Mouse (Mus musculus) lung, postnatal 0 days (tissue): ENCODE data around the gene Pcbp1. TPM values are rescaled to one million over a fixed set of nuclear protein-coding genes. Genes with fewer than 3 reads are reported as not detected.

Experiments used
- ATAC-seq: fragments of 200-750 bp; cut with Nextera tagmentation; 2 replicates; pipeline ENCODE4 v1.8.0; 2017; ENCODE audit warnings: moderate library complexity
- DNase-seq: peaks from one replicate; pipeline ENCODE4 v3.0.0-alpha.2; 2016; ENCODE audit warnings: low spot score
- H3K27ac ChIP-seq: fragments of 300-500 bp; sonication (generic); 2 replicates; pipeline ENCODE4 v1.5.1; 2014; ENCODE audit warnings: antibody characterized with exemption, mild to moderate bottlenecking, low read length, mixed read lengths
- H3K27me3 ChIP-seq: fragments of 300-500 bp; sonication (generic); replicated peaks from 2 replicates; pipeline ENCODE4 v1.6.1; 2014; ENCODE audit warnings: low read length, mixed read lengths; ENCODE audit not compliant: insufficient read depth
- H3K36me3 ChIP-seq: fragments of 300-500 bp; sonication (generic); 2 replicates; pipeline ENCODE4 v1.6.1; 2014; ENCODE audit warnings: low read length, mixed read lengths; ENCODE audit not compliant: insufficient read depth
- H3K4me1 ChIP-seq: fragments of 300-500 bp; sonication (generic); 2 replicates; pipeline ENCODE4 v1.6.1; 2014; ENCODE audit warnings: antibody characterized with exemption, low read depth, low read length, mixed read lengths; ENCODE audit not compliant: insufficient read depth
- H3K4me2 ChIP-seq: fragments of 300-500 bp; sonication (generic); replicated peaks from 2 replicates; pipeline ENCODE4 v1.6.1; 2014; ENCODE audit warnings: low read depth, mild to moderate bottlenecking, low read length, moderate library complexity, mixed read lengths
- H3K4me3 ChIP-seq: fragments of 300-500 bp; sonication (generic); 2 replicates; pipeline ENCODE4 v1.5.1; 2014; ENCODE audit warnings: low read depth, low read length
- H3K9ac ChIP-seq: fragments of 300-500 bp; sonication (generic); replicated peaks from 2 replicates; pipeline ENCODE4 v1.6.1; 2014; ENCODE audit warnings: low read depth, mild to moderate bottlenecking
- H3K9me3 ChIP-seq: fragments of 300-500 bp; sonication (generic); 2 replicates; pipeline ENCODE4 v1.6.1; 2016; ENCODE audit warnings: low read length, mixed read lengths
- CTCF ChIP-seq: IDR thresholded peaks from 2 replicates; pipeline ENCODE4 v1.5.1; 2016; ENCODE audit warnings: antibody characterized with exemption, mild to moderate bottlenecking
- EP300 ChIP-seq: IDR thresholded peaks from 2 replicates; pipeline ENCODE4 v1.6.1; 2016; ENCODE audit warnings: antibody characterized with exemption, mild to moderate bottlenecking, control low read depth
- WGBS: fragments of 180-500 bp; shearing (Covaris S2); extraction: QIAGEN DNeasy Blood & Tissue Kit; methylation state at CpG from one replicate; pipeline ENCODE4 v1.1.7; 2014; 5-methylcytosine and 5-hydroxymethylcytosine counted together
- polyA plus RNA-seq: library from polyadenylated mRNA; unstranded; fragments of >200 nt; fragmentation: Nextera tagmentation; extraction: Ambion mirVana; gene quantifications from 2 replicates; pipeline ENCODE4 v1.2.1, GENCODE M21; 2015

Gene Pcbp1
- polyA plus RNA-seq, 1 experiment from 2014 or later: 317 TPM

DNA sequence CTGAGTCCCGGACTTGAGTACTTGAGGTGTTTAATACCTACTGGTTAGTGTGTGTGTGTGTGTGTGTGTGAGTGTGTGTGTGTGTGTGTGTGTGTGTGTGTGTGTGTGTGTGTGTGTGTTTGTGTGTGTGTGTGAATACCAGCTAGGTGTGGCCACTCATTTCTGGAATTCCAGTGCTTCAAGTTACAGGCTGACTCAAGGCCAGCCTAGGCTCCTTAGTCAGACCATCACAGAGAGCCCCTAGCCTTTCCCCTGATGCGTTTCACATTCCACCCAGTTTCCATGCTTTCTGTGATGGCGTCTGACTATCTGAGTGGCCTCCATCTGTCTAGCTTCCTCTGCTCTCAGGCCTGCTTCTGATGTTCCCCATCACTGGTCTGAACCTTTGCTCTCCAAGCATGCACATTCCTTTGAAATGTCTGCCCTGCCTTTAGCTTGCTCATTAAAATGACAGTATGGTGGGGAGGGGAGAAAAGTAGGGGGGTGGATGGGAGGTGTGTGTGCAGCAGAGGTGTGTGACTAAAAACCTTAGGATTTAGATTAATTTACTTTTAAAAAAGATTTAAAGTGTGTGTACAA, 6.3 kb downstream of the Pcbp1 start:
- no peak for TF ChIP-seq EP300
- TF ChIP-seq CTCF: no peak
- 72% methylated on average over 3 of the region's 3 CpGs for WGBS

DNA sequence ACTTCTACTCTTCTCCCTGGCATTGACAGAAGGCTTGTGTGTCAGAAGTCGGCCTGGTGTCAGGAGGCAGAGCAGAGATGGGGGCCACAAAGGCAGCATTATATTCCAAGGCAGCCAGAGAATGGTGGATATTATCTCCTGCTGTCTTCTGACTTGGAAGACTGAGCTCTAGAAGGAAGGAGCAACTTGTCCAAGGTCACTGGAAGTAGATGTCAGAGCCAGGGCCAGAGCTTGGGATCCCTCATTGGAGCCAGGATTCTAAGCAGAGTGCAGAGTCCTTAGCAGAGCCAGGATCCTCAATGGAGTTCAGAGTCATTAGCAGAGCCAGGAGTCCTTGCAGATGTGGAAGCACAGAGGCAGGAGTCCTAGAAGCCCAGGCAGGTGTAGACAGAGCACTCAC, 10.1 kb downstream of the Pcbp1 start:
- ATAC-seq (no peak), DNase-seq (no peak)
- Histone ChIP-seq H3K4me1 (no peaks in the 10 kb centered on the region), H3K9ac (no peak overlapping the region), H3K27me3 (no peaks in the 10 kb centered on the region), H3K4me3 (no peak overlapping the region), H3K36me3 (no peaks in the 10 kb centered on the region), H3K9me3 (no peaks in the 10 kb centered on the region), H3K27ac (no peak overlapping the region), H3K4me2 (no peak overlapping the region)
- TF ChIP-seq CTCF (no peak), EP300 (no peak)
- 71% methylated on average over 1 of the region's 1 CpGs for WGBS

More for the DNA sequence above, 6.3 kb downstream of the Pcbp1 start:
- Histone ChIP-seq H3K9ac (no peak overlapping the region), H3K27ac (no peak overlapping the region), H3K27me3 (no peaks in the 10 kb centered on the region), H3K4me2 (no peak overlapping the region), H3K4me1 (peaks cover 4% of the 10 kb centered on the region; the same call in 1 of the 2 replicates), H3K36me3 (no peaks in the 10 kb centered on the region), H3K4me3 (no peak overlapping the region), H3K9me3 (no peaks in the 10 kb centered on the region)
- DNase-seq (no peak), ATAC-seq (no peak)

DNA sequence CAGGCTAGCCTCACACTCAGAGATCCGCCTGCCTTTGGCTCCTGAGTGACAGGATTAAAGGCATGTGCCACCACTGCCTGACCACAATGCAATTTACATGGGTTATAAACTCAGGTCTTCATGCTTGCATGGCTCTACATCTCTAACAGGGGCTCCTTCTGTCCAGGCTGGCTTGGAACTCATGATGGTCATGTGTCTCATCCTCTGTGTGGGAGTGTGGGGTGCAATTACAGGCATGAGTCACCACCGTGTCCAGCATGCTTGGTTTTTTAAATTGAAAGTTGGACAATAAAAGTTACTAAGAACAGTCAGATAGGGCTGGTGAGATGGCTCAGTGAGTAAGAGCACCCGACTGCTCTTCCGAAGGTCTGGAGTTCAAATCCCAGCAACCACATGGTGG, 12.8 kb downstream of the Pcbp1 start:
- no peaks in the 10 kb centered on the region for H3K27me3 ChIP-seq
- no peak for DNase-seq

DNA sequence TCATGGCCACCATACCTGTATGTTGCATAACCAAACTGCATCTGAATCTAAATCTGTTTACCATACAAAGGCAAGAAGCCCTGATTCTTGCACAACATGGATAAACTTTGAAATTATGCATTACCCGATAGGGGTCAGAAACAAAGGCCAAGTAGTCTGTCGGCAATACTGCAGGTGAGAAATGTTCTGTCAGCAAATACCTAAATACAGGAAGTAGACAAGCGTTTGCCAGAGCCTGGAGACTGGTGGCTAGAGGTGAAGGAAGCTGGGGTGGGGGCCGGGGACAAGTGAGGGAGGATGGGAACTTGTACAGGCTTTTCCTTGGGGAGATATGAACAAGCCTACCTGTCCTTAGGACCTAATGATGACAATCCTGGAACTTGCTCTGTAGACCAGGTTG, 15.1 kb downstream of the Pcbp1 start:
- Histone ChIP-seq H3K4me1 (no peaks in the 10 kb centered on the region), H3K4me3 (no peak overlapping the region), H3K36me3 (no peaks in the 10 kb centered on the region), H3K27me3 (no peaks in the 10 kb centered on the region), H3K9me3 (no peaks in the 10 kb centered on the region), H3K27ac (no peak overlapping the region), H3K4me2 (no peak overlapping the region), H3K9ac (no peak overlapping the region)
- TF ChIP-seq CTCF: no peak
- TF ChIP-seq EP300: no peak
- ATAC-seq (no peak), DNase-seq (no peak)
- WGBS: 38% methylated on average over 4 of the region's 4 CpGs

More for the DNA sequence above, 12.8 kb downstream of the Pcbp1 start:
- Histone ChIP-seq H3K4me2 (no peak overlapping the region), H3K27ac (no peak overlapping the region), H3K36me3 (no peaks in the 10 kb centered on the region), H3K9ac (no peak overlapping the region), H3K4me3 (no peak overlapping the region), H3K4me1 (no peaks in the 10 kb centered on the region), H3K9me3 (no peaks in the 10 kb centered on the region)
- 89% methylated on average over 4 of the region's 4 CpGs for WGBS
- no peak for ATAC-seq
- TF ChIP-seq CTCF: no peak

DNA sequence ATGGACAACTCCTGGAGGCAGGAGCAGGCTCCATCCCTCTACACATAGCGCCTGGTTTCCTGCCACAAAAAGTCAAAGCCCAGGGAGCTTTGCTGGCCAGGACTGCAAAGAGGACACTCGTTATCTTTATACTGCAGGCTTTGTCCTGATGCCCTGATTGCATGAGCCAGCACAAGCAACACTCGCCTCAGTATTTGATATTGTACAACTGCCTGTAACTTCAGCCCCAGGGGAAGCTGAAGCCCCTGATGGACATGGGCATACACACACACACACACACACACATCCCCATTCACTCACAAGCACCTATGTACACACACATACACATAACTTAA, 16.3 kb downstream of the Pcbp1 start:
- H3K36me3 ChIP-seq: no peaks in the 10 kb centered on the region
- H3K27me3 ChIP-seq: no peaks in the 10 kb centered on the region
- DNase-seq (no peak), ATAC-seq (no peak)
- H3K27ac ChIP-seq: no peak overlapping the region
- no peak overlapping the region for H3K4me3 ChIP-seq
- H3K9me3 ChIP-seq: no peaks in the 10 kb centered on the region
- WGBS: 63% methylated on average over 3 of the region's 3 CpGs
- TF ChIP-seq EP300: no peak
- TF ChIP-seq CTCF: no peak
- H3K9ac ChIP-seq: no peak overlapping the region
- no peak overlapping the region for H3K4me2 ChIP-seq
- H3K4me1 ChIP-seq: no peaks in the 10 kb centered on the region

DNA sequence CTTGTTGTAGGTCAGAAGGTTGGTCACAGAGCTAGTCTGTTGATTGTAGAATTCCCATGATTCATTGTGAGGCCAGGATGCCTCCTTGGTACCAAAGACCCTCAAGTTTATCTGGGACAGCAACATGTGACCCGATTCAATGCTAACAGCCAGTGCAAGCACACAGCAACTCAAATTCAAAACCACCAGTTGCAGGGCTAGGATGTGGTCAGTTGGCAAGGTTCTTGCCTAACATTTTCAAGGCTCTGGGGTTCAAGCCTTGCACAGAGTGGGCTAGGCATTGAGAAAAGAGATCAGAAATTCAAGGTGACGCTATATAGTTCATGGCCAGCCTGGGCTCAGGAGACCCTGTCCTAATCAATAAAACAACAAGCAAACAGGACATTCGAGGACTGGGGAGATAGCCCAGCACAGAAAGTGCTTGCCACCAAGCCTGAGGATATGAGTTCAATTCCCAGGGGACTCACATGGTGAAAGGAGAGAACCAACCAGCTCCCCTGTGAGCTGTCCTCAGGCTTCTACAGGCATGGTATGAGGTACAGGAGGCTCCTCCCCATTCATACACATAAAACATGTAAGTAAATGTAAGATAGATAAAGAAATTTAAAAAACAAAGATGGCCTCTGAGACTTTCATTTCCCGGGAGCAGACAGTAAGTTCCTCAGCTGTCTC, 16.8 kb downstream of the Pcbp1 start:
- 71% methylated on average over 4 of the region's 4 CpGs for WGBS

More for the DNA sequence above, 16.8 kb downstream of the Pcbp1 start:
- DNase-seq (no peak), ATAC-seq (no peak)
- no peak for TF ChIP-seq CTCF
- TF ChIP-seq EP300: no peak
- no peak overlapping the region for H3K27ac ChIP-seq
- no peak overlapping the region for H3K9ac ChIP-seq
- H3K36me3 ChIP-seq: no peaks in the 10 kb centered on the region
- H3K27me3 ChIP-seq: no peaks in the 10 kb centered on the region
- H3K9me3 ChIP-seq: no peaks in the 10 kb centered on the region
- H3K4me3 ChIP-seq: no peak overlapping the region
- H3K4me1 ChIP-seq: no peaks in the 10 kb centered on the region
- H3K4me2 ChIP-seq: no peak overlapping the region
